ENCODE assay signal across 8 mouse cellular contexts in the genomic region with DNA sequence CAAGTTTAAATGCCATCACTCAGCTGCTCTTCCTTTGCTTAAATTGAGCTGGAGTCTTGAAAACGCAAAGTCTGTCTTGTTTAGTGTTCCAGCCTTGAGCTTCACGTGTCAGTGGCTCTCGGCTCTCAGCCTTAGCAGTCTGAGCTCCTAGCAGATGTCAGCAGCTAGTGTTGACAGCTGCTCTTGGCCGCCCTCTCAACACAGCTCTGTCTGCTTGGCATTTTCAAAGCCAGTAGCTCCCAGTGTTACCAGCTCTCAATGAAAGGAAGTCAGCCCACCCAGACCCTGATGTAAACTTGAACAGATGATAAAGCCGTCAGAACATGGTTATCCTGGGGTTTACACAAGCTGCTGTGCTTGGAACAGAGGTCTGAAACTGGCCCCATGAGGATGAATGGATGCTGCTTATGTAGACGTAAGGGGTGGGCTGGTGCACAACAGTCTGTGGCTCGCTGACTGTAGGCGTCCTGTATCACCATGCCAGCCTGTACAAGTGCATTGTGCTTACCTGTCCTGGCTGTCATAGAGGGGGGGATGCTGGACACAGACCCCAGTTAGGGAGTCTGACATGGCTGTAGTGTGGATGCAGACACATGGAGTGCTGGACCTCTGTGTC. TPM values are rescaled to one million over a fixed set of nuclear protein-coding genes. Genes with fewer than 3 reads are reported as not detected.
DNase-seq lines count a peak whose midpoint lies in the region; ATAC-seq lines count a peak whose summit lies in the region.
"Had no signal": no experiment of that assay in that cellular context is flagged by ENCODE, and none has a peak within 500 bp of the region (broad histone marks: within the 10 kb centered on the region; RNA-seq: fewer than 3 reads in every experiment).

No protein-coding gene starts in this region.

- H3K4me1 ChIP-seq in neural tube, embryonic 13.5 days (replicated peaks), result peaks cover 22% of the 10 kb centered on the region
- peaks cover 6 to 10% of the 10 kb centered on the region in 2 experiments for H3K4me1 ChIP-seq in heart, embryonic 14.5 days (ENCODE audit: control insufficient read depth in 2 of 2, insufficient read depth in 2 of 2, low read length in 2 of 2)
- H3K4me1 ChIP-seq in liver, embryonic 12.5 days, result no peaks in the 10 kb centered on the region
- H3K4me1 ChIP-seq: limb, embryonic 13.5 days had no signal

- H3K4me2 ChIP-seq in neural tube, embryonic 13.5 days, result no peak overlapping the region
- no peak overlapping the region for H3K4me2 ChIP-seq in heart, embryonic 14.5 days (ENCODE audit: low read length)
- H3K4me2 ChIP-seq in liver, embryonic 12.5 days, result no peak overlapping the region
- H3K4me2 ChIP-seq: limb, embryonic 13.5 days had no signal

- no peak overlapping the region for H3K9ac ChIP-seq in neural tube, embryonic 13.5 days
- H3K9ac ChIP-seq in heart, embryonic 14.5 days (ENCODE audit: low read length), result no peak overlapping the region
- no peak overlapping the region for H3K9ac ChIP-seq in liver, embryonic 12.5 days
- H3K9ac ChIP-seq: limb, embryonic 13.5 days had no signal

- DNase-seq in neural tube, embryonic 10.5 days (ENCODE audit: extremely low spot score, low spot score), result no peak
- DNase-seq in left cerebral cortex, adult 18-20 months (ENCODE audit: low spot score in 2 of 2), result peak; percentile 41 to 68
- peak; percentile 53 to 72 for DNase-seq in right cerebral cortex, postnatal 36 days (ENCODE audit: low spot score in 2 of 2)
- DNase-seq in adrenal gland, postnatal 36 days, result no peak

- whole genome bisulfite sequencing in neural tube, embryonic 13.5 days, result 69% methylated on average over 8 of the region's 8 CpGs
- 14% methylated on average over 8 of the region's 8 CpGs for WGBS in heart, embryonic 14.5 days
- WGBS in liver, embryonic 12.5 days (ENCODE audit: insufficient replicate concordance), result 65% methylated on average over 8 of the region's 8 CpGs

- peak; percentile 60 for ATAC-seq in neural tube, embryonic 13.5 days (ENCODE audit: low read depth)
- ATAC-seq in heart, embryonic 14.5 days (ENCODE audit: insufficient number of reproducible peaks, insufficient read depth, low FRiP score, low read depth), result peak; percentile 75
- no peak for ATAC-seq in liver, embryonic 12.5 days

- H3K4me3 ChIP-seq in neural tube, embryonic 13.5 days, result no peak overlapping the region
- H3K4me3 ChIP-seq in heart, embryonic 14.5 days (ENCODE audit: control insufficient read depth in 1 of 2, insufficient read depth in 1 of 2, low read depth in 1 of 2, low read length in 2 of 2), result no peak overlapping the region
- H3K4me3 ChIP-seq in liver, embryonic 12.5 days, result no peak overlapping the region
- H3K4me3 ChIP-seq: limb, embryonic 13.5 days had no signal

- no peaks in the 10 kb centered on the region for H3K9me3 ChIP-seq in neural tube, embryonic 13.5 days
- H3K9me3 ChIP-seq in heart, embryonic 14.5 days (ENCODE audit: control insufficient read depth, low read length), result no peaks in the 10 kb centered on the region
- H3K9me3 ChIP-seq in liver, embryonic 12.5 days (replicated peaks), result no peaks in the 10 kb centered on the region
- H3K9me3 ChIP-seq: limb, embryonic 13.5 days had no signal

- no peaks in the 10 kb centered on the region for H3K27me3 ChIP-seq in neural tube, embryonic 13.5 days
- peaks cover 84% of the 10 kb centered on the region for H3K27me3 ChIP-seq in heart, embryonic 14.5 days (ENCODE audit: control insufficient read depth, insufficient read depth, low read length)
- H3K27me3 ChIP-seq in liver, embryonic 12.5 days (replicated peaks), result no peaks in the 10 kb centered on the region
- H3K27me3 ChIP-seq: limb, embryonic 13.5 days had no signal

- H3K27ac ChIP-seq in neural tube, embryonic 13.5 days (replicated peaks), result no peak overlapping the region
- no peak overlapping the region for H3K27ac ChIP-seq in heart, embryonic 14.5 days (replicated peaks in 1 of 2; ENCODE audit: control insufficient read depth in 1 of 2, insufficient read depth in 1 of 2, low read depth in 2 of 2, low read length in 2 of 2)
- no peak overlapping the region for H3K27ac ChIP-seq in liver, embryonic 12.5 days
- H3K27ac ChIP-seq: limb, embryonic 13.5 days had no signal

- 0 out of 2 replicates have a peak, but pooled peaks cover 4% of the 10 kb centered on the region for H3K36me3 ChIP-seq in neural tube, embryonic 13.5 days
- H3K36me3 ChIP-seq in heart, embryonic 14.5 days (ENCODE audit: control insufficient read depth, insufficient read depth, low read length), result no peaks in the 10 kb centered on the region
- H3K36me3 ChIP-seq in liver, embryonic 12.5 days, result no peaks in the 10 kb centered on the region
- H3K36me3 ChIP-seq: limb, embryonic 13.5 days had no signal

RNA-seq across cellular contexts. Expression of gene Wasf3, which starts 40.0 kb away (rescaled TPM):
- 14.4 and 14.8 TPM in 2 replicates for polyA plus RNA-seq in neural tube, embryonic 13.5 days (2015; fragmentation: Nextera tagmentation; extraction: Ambion mirVana)
- 0.07 and 0.24 TPM in 2 replicates for polyA plus RNA-seq in heart, embryonic 14.5 days (2014; fragmentation: Nextera tagmentation; extraction: Ambion mirVana)
- 10 to 100 TPM; 87.4 to 91.9 TPM for total RNA-seq in left cerebral cortex, adult 18-20 months (2021)
- polyA plus RNA-seq in liver, embryonic 12.5 days (2016; fragmentation: Nextera tagmentation; extraction: Ambion mirVana), result 0.13 and 0.19 TPM in 2 replicates
- total RNA-seq in adrenal gland, postnatal 36 days (2021), result 10 to 100 TPM; 29.4 to 32.2 TPM

RNA-seq across cellular contexts. Expression of gene Gm6408, which starts 56.9 kb away (rescaled TPM):
- polyA plus RNA-seq in neural tube, embryonic 13.5 days (2015; fragmentation: Nextera tagmentation; extraction: Ambion mirVana), result not detected in 2 replicates
- not detected in 2 replicates for polyA plus RNA-seq in heart, embryonic 14.5 days (2014; fragmentation: Nextera tagmentation; extraction: Ambion mirVana)
- total RNA-seq in left cerebral cortex, adult 18-20 months (2021), result not detected
- not detected in 2 replicates for polyA plus RNA-seq in liver, embryonic 12.5 days (2016; fragmentation: Nextera tagmentation; extraction: Ambion mirVana)
- not detected for total RNA-seq in adrenal gland, postnatal 36 days (2021)
- polyA plus RNA-seq: limb, embryonic 13.5 days had no signal

Comparison
In these comparisons a context has a peak if more than half of its experiments do, and no peak if none do; other contexts are left out.
1. DNase-seq: peak in left cerebral cortex, adult 18-20 months (2 of 2) and right cerebral cortex, postnatal 36 days (2 of 2); none in neural tube, embryonic 10.5 days (single experiment) and adrenal gland, postnatal 36 days (0 of 2).
2. RNA of gene Wasf3, which starts 40.0 kb away (polyA plus RNA-seq): 14.4 to 14.8 TPM in neural tube, embryonic 13.5 days; 0.07 to 0.24 TPM in heart, embryonic 14.5 days and 0.13 to 0.19 TPM in liver, embryonic 12.5 days; every median in the first group is over 10 times any median in the second.